Mouse (Mus musculus): Measurements from ENCODE around the gene Chst10.

DNA sequence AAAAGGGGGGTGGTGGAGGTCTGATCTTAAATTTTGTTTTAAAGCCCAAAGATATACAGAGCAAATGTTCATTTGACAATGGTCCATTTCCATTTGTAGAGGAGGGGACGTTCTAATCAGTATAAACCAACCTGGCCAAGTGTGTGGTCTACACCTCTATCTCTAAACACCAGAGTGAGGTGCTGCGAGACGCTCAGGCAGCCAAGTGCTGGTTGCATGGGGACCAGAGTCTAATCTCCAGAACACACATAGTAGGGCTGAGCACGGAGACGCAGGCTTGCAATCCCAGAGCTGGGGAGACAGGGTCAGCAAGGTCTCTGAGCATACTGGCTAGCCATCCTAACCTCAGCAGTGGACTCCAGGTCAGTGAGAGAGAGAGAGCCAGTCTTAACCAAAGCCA lies 6.5 kb downstream of the Chst10 start:
- no peak for TF ChIP-seq CTCF (IDR thresholded peaks at IDR 0.05; ENCODE audit: low read depth)
- no peak for TF ChIP-seq EP300 (IDR thresholded peaks at IDR 0.05; ENCODE audit: low read depth)

Measured in liver, embryonic 14.5 days (tissue).